Mouse (Mus musculus) midbrain, embryonic 14.5 days (tissue): ENCODE measurements at regions not wholly inside any gene's neighbourhood (a gene's known extent, or its start where the extent isn't known, plus 50 kb on each side); places are given as distances from the start of the nearest gene placed in this dataset.

Experiments used
- ATAC-seq: fragments of 200-750 bp; cut with Nextera tagmentation; 2 replicates; pipeline ENCODE4 v1.8.0; 2017; ENCODE audit warnings: moderate number of reproducible peaks, moderate library complexity; ENCODE audit not compliant: low FRiP score, low TSS enrichment
- DNase-seq: peaks from one replicate; pipeline ENCODE4 v3.0.0-alpha.2; 2015
- H3K27ac ChIP-seq: fragments of 300-500 bp; sonication (generic); replicated peaks from 2 replicates; pipeline ENCODE4 v1.5.1; 2014; ENCODE audit warnings: mild to moderate bottlenecking, low read depth, low read length, moderate library complexity
- H3K27me3 ChIP-seq: fragments of 300-500 bp; sonication (generic); 2 replicates; pipeline ENCODE4 v1.6.1; 2014; ENCODE audit warnings: low read length, control low read depth, mixed read lengths; ENCODE audit not compliant: control insufficient read depth, insufficient read depth
- H3K36me3 ChIP-seq: fragments of 300-500 bp; sonication (generic); 2 replicates; pipeline ENCODE4 v1.6.1; 2014; ENCODE audit warnings: low read length, control low read depth; ENCODE audit not compliant: control insufficient read depth, insufficient read depth
- H3K4me1 ChIP-seq: fragments of 300-500 bp; sonication (generic); 2 replicates; pipeline ENCODE4 v1.6.1; 2014; ENCODE audit warnings: mild to moderate bottlenecking, antibody characterized with exemption, low read length, control low read depth; ENCODE audit not compliant: control insufficient read depth, insufficient read depth
- H3K4me2 ChIP-seq: fragments of 300-500 bp; sonication (generic); 2 replicates; pipeline ENCODE4 v1.6.1; 2014; ENCODE audit warnings: mild to moderate bottlenecking, low read length, moderate library complexity
- H3K4me3 ChIP-seq: fragments of 300-500 bp; sonication (generic); replicated peaks from 2 replicates; pipeline ENCODE4 v1.5.1; 2014; ENCODE audit warnings: low read depth, low read length
- H3K9ac ChIP-seq: fragments of 300-500 bp; sonication (generic); replicated peaks from 2 replicates; pipeline ENCODE4 v1.6.1; 2014; ENCODE audit warnings: mild to moderate bottlenecking, low read length, moderate library complexity
- H3K9me3 ChIP-seq: fragments of 300-500 bp; sonication (generic); 2 replicates; pipeline ENCODE4 v1.6.1; 2016; ENCODE audit warnings: low read length, control low read depth, mixed read lengths; ENCODE audit not compliant: control insufficient read depth
- WGBS: fragments of 180-500 bp; shearing (Covaris S2); extraction: QIAGEN DNeasy Blood & Tissue Kit; methylation state at CpG from one replicate; pipeline ENCODE4 v1.1.7; 2014; 5-methylcytosine and 5-hydroxymethylcytosine counted together

- no peak overlapping the region for H3K4me2 ChIP-seq
- DNase-seq (no peak), ATAC-seq (no peak)
- H3K27ac ChIP-seq, result no peak overlapping the region
- H3K36me3 ChIP-seq, result no peaks in the 10 kb centered on the region
- H3K9me3 ChIP-seq, result no peaks in the 10 kb centered on the region
- H3K4me1 ChIP-seq, result no peaks in the 10 kb centered on the region
- H3K4me3 ChIP-seq, result no peak overlapping the region
- H3K27me3 ChIP-seq, result no peaks in the 10 kb centered on the region
- no peak overlapping the region for H3K9ac ChIP-seq
- WGBS, result 85% methylated on average over 2 of the region's 2 CpGs
These were observed 719.5 kb upstream of the Kirrel3 start for GRCm38 (mm10) chr9:33766235-33766634.

GRCm38 (mm10) chr9:33769811-33770210, 715.9 kb upstream of the Kirrel3 start:
- Histone ChIP-seq H3K9ac (no peak overlapping the region), H3K9me3 (no peaks in the 10 kb centered on the region), H3K36me3 (no peaks in the 10 kb centered on the region), H3K4me2 (no peak overlapping the region), H3K27ac (no peak overlapping the region), H3K4me3 (no peak overlapping the region), H3K4me1 (no peaks in the 10 kb centered on the region), H3K27me3 (no peaks in the 10 kb centered on the region)
- DNase-seq (no peak), ATAC-seq (no peak)
- 94% methylated on average over 2 of the region's 2 CpGs for WGBS

- Histone ChIP-seq H3K9ac (no peak overlapping the region), H3K9me3 (no peaks in the 10 kb centered on the region), H3K27ac (no peak overlapping the region), H3K4me1 (no peaks in the 10 kb centered on the region), H3K4me2 (no peak overlapping the region), H3K36me3 (no peaks in the 10 kb centered on the region), H3K4me3 (no peak overlapping the region), H3K27me3 (no peaks in the 10 kb centered on the region)
- WGBS, result 73% methylated on average over 5 of the region's 5 CpGs
- ATAC-seq (no peak), DNase-seq (no peak)
These were observed 711.5 kb upstream of the Kirrel3 start for GRCm38 (mm10) chr9:33774178-33774577.

- ATAC-seq (no peak), DNase-seq (peak; percentile 26)
- H3K27ac ChIP-seq, result no peak overlapping the region
- no peaks in the 10 kb centered on the region for H3K27me3 ChIP-seq
- H3K4me2 ChIP-seq, result no peak overlapping the region
- WGBS, result 63% methylated on average over 4 of the region's 4 CpGs
- no peak overlapping the region for H3K4me3 ChIP-seq
- no peaks in the 10 kb centered on the region for H3K36me3 ChIP-seq
- H3K9me3 ChIP-seq, result no peaks in the 10 kb centered on the region
- no peaks in the 10 kb centered on the region for H3K4me1 ChIP-seq
- H3K9ac ChIP-seq, result no peak overlapping the region
These were observed 695.1 kb upstream of the Kirrel3 start for GRCm38 (mm10) chr9:33790617-33791016.

GRCm38 (mm10) chr9:33800250-33800649, 685.4 kb upstream of the Kirrel3 start:
- Histone ChIP-seq H3K27ac (no peak overlapping the region), H3K9ac (no peak overlapping the region), H3K4me1 (no peaks in the 10 kb centered on the region), H3K9me3 (no peaks in the 10 kb centered on the region), H3K4me2 (no peak overlapping the region), H3K36me3 (no peaks in the 10 kb centered on the region), H3K4me3 (no peak overlapping the region), H3K27me3 (no peaks in the 10 kb centered on the region)
- ATAC-seq (no peak), DNase-seq (peak; percentile 26)
- WGBS, result 71% methylated on average over 6 of the region's 6 CpGs

- H3K9ac ChIP-seq, result no peak overlapping the region
- H3K4me2 ChIP-seq, result no peak overlapping the region
- no peaks in the 10 kb centered on the region for H3K9me3 ChIP-seq
- 75% methylated on average over 1 of the region's 1 CpGs for WGBS
- H3K27me3 ChIP-seq, result no peaks in the 10 kb centered on the region
- H3K36me3 ChIP-seq, result no peaks in the 10 kb centered on the region
- H3K27ac ChIP-seq, result no peak overlapping the region
- no peak overlapping the region for H3K4me3 ChIP-seq
- ATAC-seq (no peak), DNase-seq (no peak)
- H3K4me1 ChIP-seq, result no peaks in the 10 kb centered on the region
These were observed 684.9 kb upstream of the Kirrel3 start for GRCm38 (mm10) chr9:33800763-33801162.

GRCm38 (mm10) chr9:33814739-33815368, 670.8 kb upstream of the Kirrel3 start:
- Histone ChIP-seq H3K4me1 (no peaks in the 10 kb centered on the region), H3K27me3 (no peaks in the 10 kb centered on the region), H3K27ac (no peak overlapping the region), H3K9ac (no peak overlapping the region), H3K4me3 (no peak overlapping the region), H3K4me2 (no peak overlapping the region), H3K9me3 (no peaks in the 10 kb centered on the region), H3K36me3 (no peaks in the 10 kb centered on the region)
- 64% methylated on average over 5 of the region's 5 CpGs for WGBS
- peak; percentile 6 for DNase-seq
- no peak for ATAC-seq

GRCm38 (mm10) chr9:33822574-33823394, 662.9 kb upstream of the Kirrel3 start:
- Histone ChIP-seq H3K36me3 (no peaks in the 10 kb centered on the region), H3K27me3 (no peaks in the 10 kb centered on the region), H3K9ac (no peak overlapping the region), H3K4me1 (no peaks in the 10 kb centered on the region), H3K4me2 (no peak overlapping the region), H3K27ac (no peak overlapping the region), H3K4me3 (no peak overlapping the region), H3K9me3 (no peaks in the 10 kb centered on the region)
- ATAC-seq, result no peak
- DNase-seq, result peak; percentile 1
- 91% methylated on average over 9 of the region's 9 CpGs for WGBS

GRCm38 (mm10) chr9:33826116-33826515, 659.6 kb upstream of the Kirrel3 start:
- H3K4me2 ChIP-seq, result no peak overlapping the region
- H3K9ac ChIP-seq, result no peak overlapping the region
- no peaks in the 10 kb centered on the region for H3K4me1 ChIP-seq
- H3K4me3 ChIP-seq, result no peak overlapping the region
- DNase-seq (no peak), ATAC-seq (no peak)
- H3K36me3 ChIP-seq, result no peaks in the 10 kb centered on the region
- no peaks in the 10 kb centered on the region for H3K9me3 ChIP-seq
- WGBS, result 57% methylated on average over 4 of the region's 4 CpGs
- no peak overlapping the region for H3K27ac ChIP-seq
- no peaks in the 10 kb centered on the region for H3K27me3 ChIP-seq
